Mouse (Mus musculus) liver, adult 2 months (tissue): ENCODE measurements around the gene Cd248. TPM values are rescaled to one million over a fixed set of nuclear protein-coding genes. Genes with fewer than 3 reads are reported as not detected.

Source experiments
- DNase-seq: peaks from one replicate; pipeline ENCODE4 v3.0.0-alpha.2; 2011; ENCODE audit warnings: low read depth, low spot score; ENCODE audit errors: extremely low read depth
- H3K27ac ChIP-seq: fragments of 200-500 bp; replicated peaks from 2 replicates; pipeline ENCODE4 v1.5.1; 2012; ENCODE audit warnings: low read depth, mild to moderate bottlenecking, control low read depth, inconsistent platforms, low read length; ENCODE audit not compliant: insufficient read depth
- H3K27me3 ChIP-seq: fragments of 200-500 bp; 2 replicates; pipeline ENCODE4 v1.6.1; 2012; ENCODE audit warnings: mild to moderate bottlenecking, moderate library complexity, low read length, inconsistent platforms; ENCODE audit not compliant: control insufficient read depth, insufficient read depth
- H3K36me3 ChIP-seq: fragments of 200-500 bp; 2 replicates; pipeline ENCODE4 v1.6.1; 2012; ENCODE audit warnings: low read length, inconsistent platforms; ENCODE audit not compliant: control insufficient read depth, insufficient read depth
- H3K4me1 ChIP-seq: fragments of 200-500 bp; 2 replicates; pipeline ENCODE4 v1.6.1; 2011; ENCODE audit warnings: low read length; ENCODE audit not compliant: control insufficient read depth, insufficient read depth
- H3K4me3 ChIP-seq: fragments of 200-500 bp; 2 replicates; pipeline ENCODE4 v1.5.1; 2011; ENCODE audit warnings: low read depth, mild to moderate bottlenecking, control low read depth, low read length, moderate library complexity; ENCODE audit not compliant: insufficient read depth
- H3K79me2 ChIP-seq: fragments of 200-500 bp; 2 replicates; pipeline ENCODE4 v1.6.1; 2012; ENCODE audit warnings: inconsistent platforms, mild to moderate bottlenecking, low read length, moderate library complexity; ENCODE audit not compliant: control insufficient read depth, insufficient read depth
- H3K9ac ChIP-seq: fragments of 200-500 bp; 2 replicates; pipeline ENCODE4 v1.6.1; 2012; ENCODE audit warnings: low read depth, mild to moderate bottlenecking, control low read depth, inconsistent platforms, low read length
- CTCF ChIP-seq: fragments of 200-500 bp; IDR thresholded peaks from 2 replicates; pipeline ENCODE4 v1.5.1; 2011; ENCODE audit warnings: low read depth, low read length, control low read depth
- POLR2A ChIP-seq: fragments of 200-500 bp; IDR thresholded peaks from 2 replicates; pipeline ENCODE4 v1.6.1; 2011; ENCODE audit warnings: low read length, control low read depth; ENCODE audit not compliant: insufficient read depth; ENCODE audit errors: extremely low read depth
- WGBS: fragments of 180-500 bp; shearing (Covaris S2); methylation state at CpG from one replicate; pipeline ENCODE4 v1.1.7; 2018; 5-methylcytosine and 5-hydroxymethylcytosine counted together
- polyA plus RNA-seq: library from polyadenylated mRNA; depleted of rRNA; stranded (reverse); fragments of >200 nt; gene quantifications from 2 replicates; pipeline ENCODE4 v1.2.3, GENCODE M21; 2012
- total RNA-seq: library from RNA; depleted of rRNA; stranded (reverse); fragments of >200 nt; gene quantifications from 2 replicates; pipeline ENCODE4 v1.2.3, GENCODE M21; 2014

The Cd248 gene
- total and polyA plus RNA-seq, 2 experiments = 0.18 to 0.98 TPM

DNA sequence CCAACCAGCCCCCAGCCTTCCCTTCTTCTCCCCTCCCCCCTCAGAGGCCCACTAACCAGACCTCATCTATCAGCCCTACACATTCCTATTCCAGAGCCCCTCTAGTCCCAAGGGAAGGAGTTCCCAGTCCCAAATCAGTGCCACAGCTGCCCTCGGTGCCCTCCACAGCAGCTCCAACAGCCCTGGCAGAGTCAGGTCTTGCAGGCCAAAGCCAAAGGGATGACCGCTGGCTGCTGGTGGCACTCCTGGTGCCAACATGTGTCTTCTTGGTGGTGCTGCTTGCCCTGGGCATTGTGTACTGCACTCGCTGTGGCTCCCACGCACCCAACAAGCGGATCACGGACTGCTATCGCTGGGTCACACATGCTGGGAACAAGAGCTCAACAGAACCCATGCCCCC is 2.1 kb downstream of the Cd248 start:
- H3K4me1 ChIP-seq = peaks cover 9% of the 10 kb centered on the region; the same call in 1 of the 2 replicates
- H3K27me3 ChIP-seq = peaks cover 12% of the 10 kb centered on the region
- 88% methylated on average over 7 of the region's 7 CpGs for WGBS
- TF ChIP-seq POLR2A = no peak
- TF ChIP-seq CTCF = no peak
- no peaks in the 10 kb centered on the region for H3K36me3 ChIP-seq
- DNase-seq = no peak
- no peak overlapping the region for H3K9ac ChIP-seq
- H3K4me3 ChIP-seq = no peak overlapping the region
- H3K27ac ChIP-seq = no peak overlapping the region
- no peaks in the 10 kb centered on the region for H3K79me2 ChIP-seq

DNA sequence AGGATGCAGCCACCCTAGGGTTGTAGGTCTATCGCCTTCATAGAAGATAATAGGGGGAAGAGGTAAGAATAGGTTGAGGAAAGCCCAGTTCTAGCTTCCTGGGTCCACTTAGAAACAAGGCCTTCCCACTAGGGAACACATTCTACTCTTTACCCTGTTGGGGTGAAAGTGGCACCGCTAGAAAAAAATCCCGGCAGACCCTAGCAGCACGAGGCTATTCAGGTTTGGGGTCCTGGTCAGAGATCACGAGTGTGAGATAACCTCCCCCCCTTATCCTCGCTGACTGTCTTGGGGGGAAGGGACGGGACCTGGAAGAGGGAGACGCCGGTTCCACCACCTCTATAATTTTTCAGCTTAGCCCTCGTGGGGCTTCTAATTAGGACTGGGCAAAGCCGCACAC is 3.2 kb downstream of the Cd248 start:
- Histone ChIP-seq H3K4me1 (peaks cover 9% of the 10 kb centered on the region; the same call in 1 of the 2 replicates), H3K79me2 (no peaks in the 10 kb centered on the region), H3K27me3 (peaks cover 12% of the 10 kb centered on the region), H3K27ac (no peak overlapping the region), H3K9ac (no peak overlapping the region), H3K4me3 (no peak overlapping the region), H3K36me3 (no peaks in the 10 kb centered on the region)
- WGBS = 31% methylated on average over 11 of the region's 11 CpGs
- no peak for TF ChIP-seq POLR2A
- TF ChIP-seq CTCF = no peak
- DNase-seq = no peak

DNA sequence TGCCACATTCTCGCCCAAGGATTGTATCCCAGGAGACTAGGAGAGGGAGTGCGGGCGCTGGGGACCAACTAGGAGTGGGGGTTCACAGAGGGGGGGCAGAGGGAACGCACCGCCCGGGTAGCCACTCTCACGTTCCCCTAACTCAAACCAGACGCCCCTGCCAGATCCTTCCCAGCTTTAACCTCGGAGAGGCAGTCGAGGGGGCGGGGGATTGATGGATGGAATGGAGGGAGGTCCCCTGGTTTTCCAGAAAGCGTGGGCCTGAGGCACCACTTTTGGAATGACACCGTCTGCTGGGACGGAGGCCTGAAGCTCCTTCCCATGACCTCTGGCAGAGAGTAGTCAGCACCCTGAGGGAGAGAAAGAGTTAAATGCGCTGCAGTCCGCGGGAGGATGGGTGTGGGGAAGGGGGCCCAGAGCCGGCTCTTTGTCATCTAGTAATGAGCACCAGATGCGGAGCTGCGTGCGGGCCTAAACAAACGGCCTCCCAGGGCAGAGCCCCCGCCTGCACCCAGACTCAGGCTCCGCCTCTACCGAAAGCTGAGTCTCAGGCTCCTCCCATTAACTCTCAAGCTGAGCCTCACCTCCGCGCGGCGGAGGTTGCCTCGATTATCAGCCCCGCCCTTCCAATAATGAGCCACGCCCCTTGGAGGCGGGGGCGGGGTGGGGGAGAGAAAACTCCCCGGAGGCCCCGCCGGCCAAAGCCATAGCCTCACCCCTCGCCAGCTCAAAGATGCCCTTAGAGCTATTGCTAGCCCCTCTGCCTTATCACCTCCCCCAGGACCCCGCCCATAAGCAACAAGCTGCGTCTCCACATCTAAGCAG is 3.9 kb downstream of the Cd248 start:
- H3K4me3 ChIP-seq = peak overlapping the region; percentile 34
- peak; percentile 37 for DNase-seq
- peaks cover 12% of the 10 kb centered on the region for H3K27me3 ChIP-seq
- 6% methylated on average over 40 of the region's 40 CpGs for WGBS
- no peaks in the 10 kb centered on the region for H3K36me3 ChIP-seq
- no peaks in the 10 kb centered on the region for H3K79me2 ChIP-seq
- H3K27ac ChIP-seq = no peak overlapping the region
- H3K9ac ChIP-seq = peak overlapping the region; percentile 12; the same call in 1 of the 2 replicates
- TF ChIP-seq POLR2A (no peak), CTCF (no peak)
- H3K4me1 ChIP-seq = peaks cover 9% of the 10 kb centered on the region; the same call in 1 of the 2 replicates

DNA sequence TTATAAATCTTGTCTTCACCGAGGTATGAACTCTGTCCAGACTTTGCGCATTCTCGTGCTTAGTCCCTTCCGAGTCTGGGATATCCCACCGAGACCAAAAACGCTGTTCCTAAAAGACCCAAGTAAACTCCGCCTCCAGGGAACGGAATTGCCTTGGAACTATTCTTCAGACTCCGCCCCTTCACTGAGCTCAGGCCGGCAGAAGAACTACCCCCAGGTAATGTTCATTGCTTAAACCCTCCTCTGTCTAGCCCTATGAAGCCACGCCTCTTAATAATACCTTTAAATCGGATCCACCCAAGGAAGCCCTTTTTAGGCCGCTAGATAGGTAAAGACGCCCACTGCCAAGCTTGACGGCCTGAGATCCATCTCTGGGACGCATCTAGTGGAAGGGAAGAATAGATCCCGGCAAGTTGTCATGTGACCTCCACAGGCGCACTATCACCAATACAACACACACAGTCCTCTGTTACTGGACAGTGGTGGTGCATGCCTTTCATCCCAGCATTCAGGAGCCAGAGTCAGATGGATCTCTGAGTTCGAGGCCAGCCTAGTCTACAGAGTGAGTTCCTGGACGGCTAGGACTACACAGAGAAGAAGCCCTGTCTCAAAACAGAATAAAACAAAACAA is 4.6 kb downstream of the Cd248 start:
- Histone ChIP-seq H3K36me3 (no peaks in the 10 kb centered on the region), H3K4me3 (peak overlapping the region; percentile 34), H3K27me3 (peaks cover 12% of the 10 kb centered on the region), H3K27ac (no peak overlapping the region), H3K4me1 (peaks cover 9% of the 10 kb centered on the region; the same call in 1 of the 2 replicates), H3K9ac (no peak overlapping the region), H3K79me2 (no peaks in the 10 kb centered on the region)
- TF ChIP-seq POLR2A (no peak), CTCF (no peak)
- no peak for DNase-seq
- whole genome bisulfite sequencing = 7% methylated on average over 20 of the region's 20 CpGs

DNA sequence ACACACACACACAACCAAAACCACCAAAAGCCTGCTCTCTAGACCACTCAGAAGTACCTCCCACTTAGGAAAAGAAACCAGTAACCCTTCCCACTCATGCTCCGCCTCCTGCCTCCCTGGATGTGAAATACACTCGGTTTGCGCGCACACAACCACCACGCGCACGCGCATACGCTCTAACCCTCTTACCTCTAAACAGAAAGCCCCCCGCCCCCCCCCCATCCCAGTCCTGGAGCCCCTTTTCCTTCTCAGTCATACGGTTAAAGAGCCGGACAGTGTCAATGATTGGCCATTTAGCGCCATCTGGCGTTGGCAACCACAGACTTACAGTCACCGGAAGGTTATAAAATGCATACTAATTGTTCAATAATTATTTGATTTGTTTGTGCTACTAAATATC is 5.2 kb downstream of the Cd248 start:
- H3K4me3 ChIP-seq = 0 out of 2 replicates have a peak overlapping the region, but pooled peaks have one; percentile 18
- no peaks in the 10 kb centered on the region for H3K79me2 ChIP-seq
- peaks cover 9% of the 10 kb centered on the region; the same call in 1 of the 2 replicates for H3K4me1 ChIP-seq
- WGBS = 3% methylated on average over 15 of the region's 15 CpGs
- H3K27me3 ChIP-seq = peaks cover 10% of the 10 kb centered on the region
- no peak overlapping the region for H3K9ac ChIP-seq
- no peak for TF ChIP-seq POLR2A
- TF ChIP-seq CTCF = peak; percentile 59
- DNase-seq = no peak
- H3K36me3 ChIP-seq = no peaks in the 10 kb centered on the region
- H3K27ac ChIP-seq = no peak overlapping the region
